Mouse (Mus musculus): ENCODE measurements around the gene Spaca3. TPM values are rescaled to one million over a fixed set of nuclear protein-coding genes. Genes with fewer than 3 reads are reported as not detected.

Spaca3 gene
- polyA plus RNA-seq, 1 experiment from 2014 or later = not detected

GRCm38 (mm10) chr11:80903426-80903825 lies 45.3 kb downstream of the Spaca3 start:
- Histone ChIP-seq H3K36me3 (replicated peaks) (no peaks in the 10 kb centered on the region), H3K27ac (no peak overlapping the region), H3K4me1 (peaks cover 3% of the 10 kb centered on the region; the same call in 1 of the 2 replicates), H3K4me3 (replicated peaks) (no peak overlapping the region), H3K4me2 (no peak overlapping the region), H3K9ac (no peak overlapping the region), H3K27me3 (no peaks in the 10 kb centered on the region), H3K9me3 (no peaks in the 10 kb centered on the region)
- WGBS = 90% methylated on average over 10 of the region's 10 CpGs
- ATAC-seq (ENCODE audit: low FRiP score) = no peak

- no peaks in the 10 kb centered on the region for H3K36me3 ChIP-seq (replicated peaks)
- no peaks in the 10 kb centered on the region for H3K27me3 ChIP-seq
- H3K27ac ChIP-seq = no peak overlapping the region
- no peak overlapping the region for H3K4me2 ChIP-seq
- H3K4me3 ChIP-seq (replicated peaks) = no peak overlapping the region
- 75% methylated on average over 2 of the region's 2 CpGs for WGBS
- peaks cover 3% of the 10 kb centered on the region; the same call in 1 of the 2 replicates for H3K4me1 ChIP-seq
- no peaks in the 10 kb centered on the region for H3K9me3 ChIP-seq
- H3K9ac ChIP-seq = no peak overlapping the region
- no peak for ATAC-seq (ENCODE audit: low FRiP score)
Measured at GRCm38 (mm10) chr11:80904559-80904958, 46.4 kb downstream of the Spaca3 start.

- WGBS = 35% methylated on average over 4 of the region's 4 CpGs
- no peak for ATAC-seq (ENCODE audit: low FRiP score)
Measured at GRCm38 (mm10) chr11:80906456-80906855, 48.3 kb downstream of the Spaca3 start.

GRCm38 (mm10) chr11:80907820-80908219 lies 49.7 kb downstream of the Spaca3 start:
- H3K27ac ChIP-seq = no peak overlapping the region
- no peaks in the 10 kb centered on the region for H3K27me3 ChIP-seq
- H3K36me3 ChIP-seq (replicated peaks) = no peaks in the 10 kb centered on the region
- 93% methylated on average over 6 of the region's 6 CpGs for WGBS
- peaks cover 3% of the 10 kb centered on the region; the same call in 1 of the 2 replicates for H3K4me1 ChIP-seq
- H3K4me2 ChIP-seq = no peak overlapping the region
- no peak overlapping the region for H3K4me3 ChIP-seq (replicated peaks)
- no peak overlapping the region for H3K9ac ChIP-seq
- no peak for ATAC-seq (ENCODE audit: low FRiP score)
- no peaks in the 10 kb centered on the region for H3K9me3 ChIP-seq

More at GRCm38 (mm10) chr11:80906456-80906855, 48.3 kb downstream of the Spaca3 start:
- H3K36me3 ChIP-seq (replicated peaks) = no peaks in the 10 kb centered on the region
- peaks cover 3% of the 10 kb centered on the region; the same call in 1 of the 2 replicates for H3K4me1 ChIP-seq
- no peaks in the 10 kb centered on the region for H3K27me3 ChIP-seq
- no peak overlapping the region for H3K4me3 ChIP-seq (replicated peaks)
- H3K27ac ChIP-seq = no peak overlapping the region
- H3K4me2 ChIP-seq = no peak overlapping the region
- no peaks in the 10 kb centered on the region for H3K9me3 ChIP-seq
- H3K9ac ChIP-seq = no peak overlapping the region

GRCm38 (mm10) chr11:80912721-80913120 lies 54.6 kb downstream of the Spaca3 start:
- no peak overlapping the region for H3K27ac ChIP-seq
- H3K9me3 ChIP-seq = no peaks in the 10 kb centered on the region
- no peak overlapping the region for H3K4me3 ChIP-seq (replicated peaks)
- H3K27me3 ChIP-seq = no peaks in the 10 kb centered on the region
- no peak overlapping the region for H3K9ac ChIP-seq
- H3K36me3 ChIP-seq (replicated peaks) = no peaks in the 10 kb centered on the region
- no peak for ATAC-seq (ENCODE audit: low FRiP score)
- H3K4me1 ChIP-seq = peaks cover 3% of the 10 kb centered on the region; the same call in 1 of the 2 replicates
- no peak overlapping the region for H3K4me2 ChIP-seq
- 90% methylated on average over 5 of the region's 5 CpGs for WGBS

GRCm38 (mm10) chr11:80913408-80914024 lies 55.4 kb downstream of the Spaca3 start:
- 59% methylated on average over 4 of the region's 4 CpGs for WGBS
- Histone ChIP-seq H3K9me3 (no peaks in the 10 kb centered on the region), H3K27me3 (no peaks in the 10 kb centered on the region), H3K4me1 (peaks cover 3% of the 10 kb centered on the region; the same call in 1 of the 2 replicates), H3K27ac (no peak overlapping the region), H3K36me3 (replicated peaks) (no peaks in the 10 kb centered on the region), H3K4me3 (replicated peaks) (no peak overlapping the region), H3K4me2 (no peak overlapping the region), H3K9ac (no peak overlapping the region)
- ATAC-seq (ENCODE audit: low FRiP score) = no peak

Other genes with a start within 250 kb of the Spaca3 start
- 2.4 and 2.8 TPM in 2 replicates for gene Myo1d, start 78.3 kb upstream of the Spaca3 start, polyA plus RNA-seq (2016; fragmentation: Nextera tagmentation; extraction: Ambion mirVana)
- 74.8 and 76.3 TPM in 2 replicates for gene Tmem98, start 48.2 kb upstream of the Spaca3 start, polyA plus RNA-seq (2016; fragmentation: Nextera tagmentation; extraction: Ambion mirVana)